Mouse (Mus musculus) heart, embryonic 14.5 days (tissue): Measurements from ENCODE around the gene Gm5269. TPM values are rescaled to one million over a fixed set of nuclear protein-coding genes. Genes with fewer than 3 reads are reported as not detected.

ENCODE experiments used
- ATAC-seq: fragments of 200-750 bp; cut with Nextera tagmentation; 2 replicates; pipeline ENCODE4 v1.8.0; 2017; ENCODE audit warnings: low read depth, moderate TSS enrichment; ENCODE audit not compliant: insufficient number of reproducible peaks, insufficient read depth, low FRiP score
- H3K27ac ChIP-seq, 2 experiments: fragments of 200-500 bp in 1 of 2; fragments of 300-500 bp in 1 of 2; sonication (generic) in 1 of 2; replicated peaks in 1 of 2; 2 replicates each; pipeline ENCODE4 v1.5.1; 2012 to 2014; ENCODE audit warnings: low read depth in 2 of 2, low read length in 2 of 2, control low read depth in 1 of 2, mild to moderate bottlenecking in 1 of 2, mixed read lengths in 1 of 2; ENCODE audit not compliant: control insufficient read depth in 1 of 2, insufficient read depth in 1 of 2
- H3K27me3 ChIP-seq: fragments of 300-500 bp; sonication (generic); 2 replicates; pipeline ENCODE4 v1.6.1; 2014; ENCODE audit warnings: mild to moderate bottlenecking, low read length, control low read depth; ENCODE audit not compliant: control insufficient read depth, insufficient read depth
- H3K36me3 ChIP-seq: fragments of 300-500 bp; sonication (generic); 2 replicates; pipeline ENCODE4 v1.6.1; 2014; ENCODE audit warnings: mild to moderate bottlenecking, control low read depth, low read length, mixed read lengths; ENCODE audit not compliant: control insufficient read depth, insufficient read depth
- H3K4me1 ChIP-seq, 2 experiments: fragments of 200-500 bp in 1 of 2; fragments of 300-500 bp in 1 of 2; sonication (generic) in 1 of 2; 2 replicates each; pipeline ENCODE4 v1.6.1; 2012 to 2014; ENCODE audit warnings: low read length in 2 of 2, control low read depth in 1 of 2, mixed read lengths in 1 of 2; ENCODE audit not compliant: control insufficient read depth in 2 of 2, insufficient read depth in 2 of 2
- H3K4me2 ChIP-seq: fragments of 300-500 bp; sonication (generic); 2 replicates; pipeline ENCODE4 v1.6.1; 2014; ENCODE audit warnings: mild to moderate bottlenecking, low read length
- H3K4me3 ChIP-seq, 2 experiments: fragments of 200-500 bp in 1 of 2; fragments of 300-500 bp in 1 of 2; sonication (generic) in 1 of 2; 2 replicates each; pipeline ENCODE4 v1.5.1; 2012 to 2014; ENCODE audit warnings: low read length in 2 of 2, mild to moderate bottlenecking in 2 of 2, control low read depth in 1 of 2, low read depth in 1 of 2, moderate library complexity in 1 of 2; ENCODE audit not compliant: control insufficient read depth in 1 of 2, insufficient read depth in 1 of 2
- H3K9ac ChIP-seq: fragments of 300-500 bp; sonication (generic); 2 replicates; pipeline ENCODE4 v1.6.1; 2014; ENCODE audit warnings: mild to moderate bottlenecking, low read length
- H3K9me3 ChIP-seq: fragments of 300-500 bp; sonication (generic); 2 replicates; pipeline ENCODE4 v1.6.1; 2016; ENCODE audit warnings: low read length, control low read depth; ENCODE audit not compliant: control insufficient read depth
- WGBS: fragments of 180-500 bp; shearing (Covaris S2); extraction: QIAGEN DNeasy Blood & Tissue Kit; methylation state at CpG from one replicate; pipeline ENCODE4 v1.1.7; 2014; 5-methylcytosine and 5-hydroxymethylcytosine counted together
- polyA plus RNA-seq: library from polyadenylated mRNA; unstranded; fragments of >200 nt; fragmentation: Nextera tagmentation; extraction: Ambion mirVana; gene quantifications from 2 replicates; pipeline ENCODE4 v1.2.1, GENCODE M21; 2014

The Gm5269 gene
- polyA plus RNA-seq, 1 experiment from 2014 or later: not detected

DNA sequence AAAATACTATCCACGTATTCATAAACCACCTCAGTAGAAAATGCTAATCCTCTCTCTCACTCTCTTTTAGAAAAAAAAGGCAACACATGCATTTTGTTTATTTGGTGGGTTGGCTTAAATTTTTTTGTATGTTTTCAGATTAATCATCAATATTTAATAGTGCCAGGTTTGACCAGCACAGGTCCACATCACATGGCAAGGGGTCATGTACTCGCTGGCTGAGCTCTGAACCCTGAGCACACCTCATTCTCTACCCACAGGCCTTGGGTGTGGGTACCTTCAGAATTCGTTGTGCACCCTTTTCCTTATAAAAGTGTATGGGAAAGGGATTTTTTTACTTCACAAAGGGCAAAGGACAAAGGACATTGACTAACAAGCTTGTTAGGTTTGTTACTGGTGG lies 14.1 kb upstream of the Gm5269 start:
- WGBS: 88% methylated on average over 3 of the region's 3 CpGs
- Histone ChIP-seq H3K9ac (no peak overlapping the region), H3K27ac (0 out of 4 replicates have a peak overlapping the region, but pooled peaks of 1 of the 2 experiments have one; percentile 48), H3K36me3 (no peaks in the 10 kb centered on the region), H3K4me3 (no peak overlapping the region), H3K9me3 (no peaks in the 10 kb centered on the region), H3K27me3 (no peaks in the 10 kb centered on the region), H3K4me1 (peaks cover 5 to 11% of the 10 kb centered on the region in 2 experiments), H3K4me2 (no peak overlapping the region)
- no peak for ATAC-seq

DNA sequence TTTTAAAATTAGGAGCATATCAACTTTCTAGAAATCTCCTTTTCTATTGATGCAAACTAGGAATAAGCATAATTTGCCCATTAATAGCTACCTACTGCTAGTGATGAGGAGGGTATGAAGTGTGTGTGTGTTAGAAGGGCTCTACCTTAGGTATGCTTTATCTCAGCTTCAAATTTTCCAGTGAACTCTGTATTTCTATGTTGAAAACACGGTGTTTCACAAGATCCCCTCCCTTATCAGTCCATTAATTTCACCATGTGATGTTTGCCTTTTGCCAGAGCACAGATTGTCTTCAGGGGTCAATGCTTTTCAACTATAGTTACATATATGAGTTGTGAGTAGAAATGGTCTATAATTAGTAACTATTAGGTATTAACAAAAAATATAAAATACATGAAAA lies 8.0 kb upstream of the Gm5269 start:
- no peaks in the 10 kb centered on the region for H3K9me3 ChIP-seq
- H3K27me3 ChIP-seq: no peaks in the 10 kb centered on the region
- H3K36me3 ChIP-seq: no peaks in the 10 kb centered on the region
- H3K27ac ChIP-seq: no peak overlapping the region
- no peak overlapping the region for H3K9ac ChIP-seq
- 49% methylated on average over 1 of the region's 1 CpGs for WGBS
- ATAC-seq: no peak
- H3K4me3 ChIP-seq: no peak overlapping the region
- H3K4me2 ChIP-seq: no peak overlapping the region
- no peaks in the 10 kb centered on the region for H3K4me1 ChIP-seq

DNA sequence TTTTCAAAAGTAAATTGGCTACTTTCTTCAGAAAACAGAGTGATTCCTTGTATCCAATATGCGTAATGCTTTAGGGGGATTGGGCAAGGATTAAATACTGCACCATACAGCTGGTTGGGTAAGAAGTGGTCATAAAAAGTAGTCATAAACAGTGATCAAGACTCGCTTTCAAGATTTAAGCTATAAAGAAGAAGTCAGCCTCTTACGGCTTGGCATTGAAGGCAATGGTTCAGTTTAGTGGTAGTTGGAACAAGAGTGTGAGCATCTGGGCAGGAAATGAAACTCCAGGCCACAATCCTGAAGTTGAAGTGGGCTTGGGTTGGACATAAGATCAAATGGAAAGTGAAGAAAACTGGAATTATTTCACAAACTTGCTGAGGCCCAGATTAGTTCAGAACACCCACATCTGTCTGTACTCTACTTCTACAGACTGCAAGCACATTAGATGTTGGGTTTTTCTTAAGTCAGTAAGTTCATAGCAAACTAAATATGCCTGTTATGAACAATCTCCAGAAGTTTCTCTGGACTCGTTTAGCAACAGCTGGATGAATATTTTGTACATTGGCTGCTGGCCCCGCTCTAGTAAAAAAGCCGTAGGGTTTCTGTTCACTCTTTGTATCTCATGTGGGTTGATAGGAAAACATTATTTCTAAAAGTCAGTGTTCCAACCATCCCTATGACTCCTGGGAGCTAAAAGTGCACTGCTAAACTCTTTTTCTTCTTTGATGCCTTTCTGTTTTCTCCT lies 4.3 kb upstream of the Gm5269 start:
- H3K27me3 ChIP-seq: no peaks in the 10 kb centered on the region
- H3K9me3 ChIP-seq: no peaks in the 10 kb centered on the region
- H3K9ac ChIP-seq: no peak overlapping the region
- WGBS: 84% methylated on average over 6 of the region's 6 CpGs
- no peaks in the 10 kb centered on the region for H3K4me1 ChIP-seq
- H3K27ac ChIP-seq: no peak overlapping the region
- H3K4me3 ChIP-seq: no peak overlapping the region
- ATAC-seq: no peak
- H3K4me2 ChIP-seq: no peak overlapping the region
- H3K36me3 ChIP-seq: no peaks in the 10 kb centered on the region

DNA sequence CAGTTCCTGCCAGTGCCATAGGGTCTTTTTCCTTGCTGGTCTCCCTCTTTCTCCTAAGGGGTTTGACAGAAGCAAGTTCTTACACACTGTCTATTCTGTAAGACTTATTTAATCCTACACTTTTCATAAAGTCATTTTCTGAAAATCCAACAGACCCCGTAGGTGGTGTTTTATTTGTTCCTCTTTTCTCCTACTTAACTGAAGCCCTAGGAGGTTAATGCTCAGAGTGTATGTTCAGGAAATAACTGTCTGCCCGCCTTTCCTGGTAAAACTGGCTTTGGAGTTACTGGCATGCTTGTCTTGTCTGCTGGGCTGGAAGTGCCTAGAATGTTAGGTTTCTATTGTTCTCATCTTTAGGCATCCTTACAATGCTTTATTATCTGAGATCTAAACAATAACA lies 1.9 kb upstream of the Gm5269 start:
- ATAC-seq: no peak
- no peak overlapping the region for H3K27ac ChIP-seq
- H3K4me2 ChIP-seq: no peak overlapping the region
- H3K4me1 ChIP-seq: no peaks in the 10 kb centered on the region
- WGBS: 63% methylated on average over 2 of the region's 2 CpGs
- no peak overlapping the region for H3K9ac ChIP-seq
- no peaks in the 10 kb centered on the region for H3K36me3 ChIP-seq
- no peaks in the 10 kb centered on the region for H3K9me3 ChIP-seq
- no peak overlapping the region for H3K4me3 ChIP-seq
- no peaks in the 10 kb centered on the region for H3K27me3 ChIP-seq

DNA sequence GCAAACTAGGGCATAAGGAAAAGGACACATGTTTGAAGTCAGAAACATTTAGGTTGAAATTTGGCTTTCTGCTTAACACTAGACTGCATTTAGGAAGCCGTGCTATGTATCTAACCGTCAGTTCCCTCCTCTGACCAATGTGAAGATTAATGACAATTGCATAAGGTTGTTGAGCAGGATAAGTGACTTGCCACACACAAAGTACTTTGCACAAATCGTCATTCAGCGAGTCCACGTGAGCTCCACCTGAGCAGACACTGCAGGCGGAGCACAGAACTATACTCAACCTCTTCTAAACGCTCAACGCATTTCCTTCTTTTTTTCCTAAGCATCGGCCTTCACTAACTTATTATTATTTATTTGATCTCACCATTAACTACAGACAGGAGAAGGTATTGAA lies 3.3 kb downstream of the Gm5269 start:
- Histone ChIP-seq H3K9me3 (no peaks in the 10 kb centered on the region), H3K27ac (no peak overlapping the region), H3K4me1 (no peaks in the 10 kb centered on the region), H3K9ac (no peak overlapping the region), H3K36me3 (no peaks in the 10 kb centered on the region), H3K27me3 (no peaks in the 10 kb centered on the region), H3K4me3 (no peak overlapping the region), H3K4me2 (no peak overlapping the region)
- ATAC-seq: no peak
- 87% methylated on average over 9 of the region's 9 CpGs for WGBS

DNA sequence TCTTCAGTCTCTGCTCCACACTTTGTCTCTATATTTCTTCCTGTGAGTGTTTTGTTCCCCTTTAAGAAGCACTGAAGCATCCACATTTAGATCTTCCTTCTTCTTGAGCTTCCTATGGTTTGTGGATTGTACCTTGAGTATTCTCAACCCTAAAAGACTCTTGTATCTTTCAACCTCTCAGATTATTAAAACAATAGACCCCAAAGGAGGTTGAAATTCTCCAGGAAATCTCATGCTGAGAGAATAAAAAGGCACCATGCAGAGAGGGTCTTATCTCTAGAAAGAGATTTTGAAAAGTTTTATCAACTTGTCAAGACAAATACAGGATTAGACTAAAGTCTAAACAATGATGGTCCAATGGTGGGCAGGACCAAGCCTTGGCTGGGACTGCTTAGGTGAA lies 6.7 kb downstream of the Gm5269 start:
- Histone ChIP-seq H3K4me2 (no peak overlapping the region), H3K36me3 (no peaks in the 10 kb centered on the region), H3K9me3 (no peaks in the 10 kb centered on the region), H3K27me3 (no peaks in the 10 kb centered on the region), H3K4me3 (no peak overlapping the region), H3K9ac (no peak overlapping the region), H3K4me1 (no peaks in the 10 kb centered on the region), H3K27ac (no peak overlapping the region)
- ATAC-seq: no peak

DNA sequence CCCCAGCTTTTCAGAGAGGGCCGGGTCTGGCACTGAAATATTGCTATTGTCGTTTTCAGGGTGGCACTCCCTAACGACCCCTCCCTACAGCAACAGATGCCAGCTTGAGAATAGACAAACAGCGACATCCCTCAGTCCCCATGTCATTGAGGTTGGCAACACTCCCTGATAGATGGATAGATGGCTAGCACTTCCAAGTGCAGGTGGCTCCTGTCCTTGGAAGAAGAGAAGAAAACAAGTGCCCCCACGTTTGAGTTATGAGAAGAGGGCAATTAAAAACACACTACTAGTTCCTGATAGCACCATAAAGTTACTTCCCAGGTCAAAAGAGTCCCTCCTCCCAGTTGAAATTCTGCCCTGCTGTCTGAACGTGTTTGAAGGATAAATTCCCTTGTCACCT lies 8.0 kb downstream of the Gm5269 start:
- no peak for ATAC-seq
- H3K27ac ChIP-seq: no peak overlapping the region
- H3K4me1 ChIP-seq: no peaks in the 10 kb centered on the region
- H3K4me3 ChIP-seq: no peak overlapping the region
- no peaks in the 10 kb centered on the region for H3K36me3 ChIP-seq
- H3K4me2 ChIP-seq: no peak overlapping the region
- WGBS: 53% methylated on average over 6 of the region's 6 CpGs
- no peaks in the 10 kb centered on the region for H3K27me3 ChIP-seq
- no peaks in the 10 kb centered on the region for H3K9me3 ChIP-seq
- H3K9ac ChIP-seq: no peak overlapping the region

DNA sequence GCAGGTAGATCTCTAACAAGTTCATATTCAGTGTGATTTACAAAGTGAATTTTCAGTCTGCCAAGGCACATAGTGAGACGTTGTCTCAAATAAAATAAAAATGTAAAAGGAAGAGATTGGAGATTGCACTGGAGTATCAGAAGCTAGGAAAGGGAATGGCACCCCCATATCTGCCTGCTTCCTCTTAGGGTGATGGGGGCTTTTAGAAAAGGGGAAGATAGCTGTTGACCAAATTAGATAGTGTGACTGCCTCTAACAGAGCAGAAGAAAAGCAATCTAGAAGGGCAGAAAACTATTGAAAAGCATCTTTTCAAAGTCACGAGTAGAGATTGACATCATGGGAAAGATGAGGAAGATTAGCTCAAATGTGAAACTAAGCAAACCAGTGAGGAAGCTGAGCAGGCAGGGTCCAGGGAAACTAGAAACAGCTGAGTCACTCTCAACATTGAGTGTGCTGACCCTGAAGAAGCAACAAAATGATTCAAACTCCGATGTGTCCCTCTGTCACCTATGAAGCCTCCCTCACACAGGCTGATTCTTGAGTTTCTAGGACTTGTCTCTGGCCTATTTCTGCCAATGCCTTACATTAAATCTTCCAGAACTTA lies 8.7 kb downstream of the Gm5269 start:
- no peak for ATAC-seq
- 64% methylated on average over 3 of the region's 3 CpGs for WGBS
- H3K9ac ChIP-seq: no peak overlapping the region
- no peak overlapping the region for H3K27ac ChIP-seq
- H3K36me3 ChIP-seq: no peaks in the 10 kb centered on the region
- H3K9me3 ChIP-seq: no peaks in the 10 kb centered on the region
- H3K4me2 ChIP-seq: no peak overlapping the region
- H3K4me3 ChIP-seq: no peak overlapping the region
- H3K4me1 ChIP-seq: no peaks in the 10 kb centered on the region
- no peaks in the 10 kb centered on the region for H3K27me3 ChIP-seq
